Mouse (Mus musculus): ENCODE measurements around the gene Akt3.

- TF ChIP-seq POLR2A (IDR thresholded peaks at IDR 0.05; ENCODE audit: low read depth, low read length) (no peak), CTCF (IDR thresholded peaks at IDR 0.05; ENCODE audit: extremely low read depth, insufficient read length, insufficient replicate concordance, low read depth, low read length) (no peak)
These were observed 222.5 kb downstream of the Akt3 start for GRCm38 (mm10) chr1:177035460-177035859.
